Mouse (Mus musculus) natural killer cell, adult 2 months (primary cell): ENCODE results near the gene Gprin2.

ENCODE experiments used
- DNase-seq, 2 experiments: peaks; one replicate each; pipeline ENCODE4 v3.0.0; 2022; ENCODE audit warnings: low spot score in 2 of 2

Gprin2 gene

GRCm38 (mm10) chr14:34207996-34208395 is 6.5 kb upstream of the Gprin2 start:
- DNase-seq = no peak

- no peak for DNase-seq
Observed at GRCm38 (mm10) chr14:34200738-34201230, 669 bp downstream of the Gprin2 start.

GRCm38 (mm10) chr14:34196706-34197105 is 4.7 kb downstream of the Gprin2 start:
- no peak for DNase-seq

- no peak for DNase-seq
Observed at GRCm38 (mm10) chr14:34195466-34195865, 6.0 kb downstream of the Gprin2 start.

GRCm38 (mm10) chr14:34193879-34194278 is 7.6 kb downstream of the Gprin2 start:
- DNase-seq = no peak

- no peak for DNase-seq
Observed at GRCm38 (mm10) chr14:34190361-34190760, 11.1 kb downstream of the Gprin2 start.

DNA sequence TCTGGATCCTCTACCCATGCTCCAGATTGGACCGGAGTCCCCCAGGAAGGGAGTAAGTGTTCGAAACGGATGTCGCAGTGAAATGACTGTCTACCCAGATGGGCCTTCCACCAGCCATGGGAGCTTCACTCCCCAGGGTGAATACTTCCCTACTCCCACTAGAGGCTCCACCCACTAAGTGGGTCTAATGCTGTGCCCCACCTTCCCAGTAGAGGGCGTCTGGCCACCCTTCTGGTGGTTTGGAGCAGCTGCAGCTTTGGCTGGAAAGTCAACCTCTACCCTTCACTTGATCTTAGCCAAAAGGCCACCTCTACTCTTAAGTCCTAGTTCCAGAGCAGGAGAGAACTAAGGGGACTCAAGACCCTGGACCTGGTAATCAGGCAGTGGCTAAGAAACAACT is 12.8 kb downstream of the Gprin2 start:
- peak in 1 of 2 experiments; percentile 9 for DNase-seq

DNA sequence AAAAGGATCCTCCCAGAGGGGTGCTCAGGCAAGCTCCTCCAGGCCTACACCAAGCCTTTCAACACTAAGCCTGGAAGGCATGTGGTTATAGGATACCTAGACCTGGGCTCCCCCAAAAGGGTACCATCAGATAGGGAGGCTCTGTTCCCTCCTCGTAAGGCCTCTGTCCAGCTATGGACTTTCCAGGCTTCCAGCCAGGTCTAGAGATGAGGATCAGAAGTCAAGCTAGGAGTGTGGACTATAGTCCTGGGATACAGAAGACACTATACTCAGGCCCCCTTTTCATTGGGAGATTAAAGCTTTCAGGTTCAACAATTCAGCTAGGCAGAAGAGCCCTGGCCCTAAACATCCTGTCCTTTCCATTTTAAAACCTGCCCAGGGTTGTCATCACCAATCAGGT is 18.4 kb downstream of the Gprin2 start:
- no peak for DNase-seq

- DNase-seq = no peak
Observed at GRCm38 (mm10) chr14:34179351-34179750, 22.1 kb downstream of the Gprin2 start.

DNA sequence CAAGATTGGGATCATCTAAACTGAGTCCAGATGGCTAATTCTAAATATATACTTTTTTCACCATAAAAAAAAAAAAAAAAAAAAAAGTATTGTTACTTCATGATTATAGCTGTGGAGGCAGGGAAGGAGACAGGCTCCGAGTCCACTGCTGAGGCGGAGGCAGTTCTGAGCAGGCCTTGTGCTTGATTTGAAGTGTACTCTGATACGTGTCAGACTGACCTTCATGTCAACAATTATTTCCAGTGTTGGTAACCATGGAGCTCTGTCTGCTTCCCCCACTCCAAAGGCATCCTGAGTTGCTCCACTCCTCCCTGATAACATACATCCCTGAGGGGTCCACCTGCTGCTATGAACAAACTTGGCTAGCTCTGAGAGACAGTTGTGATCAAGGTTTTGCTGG is 30.3 kb downstream of the Gprin2 start:
- DNase-seq = no peak

GRCm38 (mm10) chr14:34155752-34156151 is 45.7 kb downstream of the Gprin2 start:
- no peak for DNase-seq

DNA sequence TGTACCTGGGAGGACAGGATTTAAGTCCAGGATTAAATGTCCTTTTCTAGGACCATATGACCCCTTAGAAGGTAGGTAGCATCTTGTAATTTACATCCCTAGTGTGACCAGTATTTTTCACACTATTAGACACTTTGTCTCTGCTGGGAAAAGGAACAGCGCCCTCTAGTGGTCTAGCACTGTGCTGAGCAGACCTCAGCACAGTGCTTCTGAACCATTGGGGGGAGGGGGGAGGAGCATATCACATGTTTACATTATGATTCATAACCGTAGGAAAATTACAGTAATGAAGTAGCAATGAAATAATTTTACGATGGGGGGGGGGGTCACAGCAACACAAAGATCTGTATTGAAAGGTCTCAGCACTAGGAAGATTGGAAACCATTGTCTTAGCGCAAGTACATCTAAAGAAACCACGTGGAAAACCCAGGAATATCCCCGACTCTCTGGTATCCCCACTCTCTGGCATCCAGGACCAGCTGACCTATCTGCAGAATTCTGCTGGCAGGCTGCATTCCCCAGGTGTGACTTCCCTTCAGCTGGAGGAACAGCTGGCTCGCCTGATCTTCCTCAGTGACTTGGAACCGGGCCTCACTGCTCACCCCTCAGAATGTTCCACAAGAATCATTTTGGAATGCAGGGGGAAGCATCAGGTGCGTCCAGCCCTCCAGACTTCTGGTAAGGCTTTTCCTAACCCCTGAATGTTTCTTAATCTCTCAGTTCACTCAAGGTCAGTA is 46.7 kb downstream of the Gprin2 start:
- peak; percentile 4 for DNase-seq

DNA sequence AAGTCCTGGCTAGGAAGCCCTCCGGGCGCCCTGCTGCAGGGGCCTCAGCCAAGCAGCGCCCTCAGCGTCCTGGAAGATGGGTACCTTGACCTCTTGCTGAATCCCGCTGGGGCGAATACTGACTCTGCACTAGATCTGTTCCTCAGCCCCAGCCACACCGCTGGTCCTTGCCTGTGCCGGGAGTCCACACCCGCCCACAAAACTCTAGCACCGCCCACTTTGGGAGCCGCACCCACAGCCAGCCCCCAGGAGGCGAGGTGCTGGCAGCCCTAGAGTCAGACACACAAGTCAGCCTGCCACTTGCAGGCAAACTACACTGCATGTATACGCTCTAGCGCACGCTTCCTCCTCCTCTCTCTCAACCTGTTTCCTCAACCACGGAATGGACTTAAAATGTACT is 49.1 kb downstream of the Gprin2 start, which contains the start of gene Npy4r:
Gene Npy4r (minus strand): TSS at position 148 of the 400 bp plus-strand sequence.
- DNase-seq = no peak

DNA sequence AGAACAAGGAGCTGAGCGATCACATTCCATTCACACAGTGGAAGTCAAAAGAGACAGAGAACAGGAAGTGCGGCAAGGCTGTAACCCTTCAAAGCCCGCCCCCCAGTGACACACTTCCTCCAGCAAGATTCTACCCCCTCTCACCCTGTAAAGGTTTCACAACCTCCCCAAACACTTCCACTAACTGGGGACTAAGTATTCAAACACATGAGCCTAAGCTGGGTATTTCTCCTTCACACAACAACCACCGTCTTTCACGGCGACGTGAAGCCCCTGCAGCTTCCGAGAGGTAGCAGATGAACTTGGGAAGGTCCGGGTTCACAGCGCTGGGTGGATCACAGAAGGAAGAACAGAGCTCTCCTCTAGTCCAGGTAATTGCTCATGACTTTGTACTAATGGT is 58.5 kb downstream of the Gprin2 start:
- no peak for DNase-seq

GRCm38 (mm10) chr14:34142316-34142715 is 59.1 kb downstream of the Gprin2 start:
- DNase-seq = no peak

- no peak for DNase-seq
Observed at GRCm38 (mm10) chr14:34139671-34140664, 61.5 kb downstream of the Gprin2 start.
